Mouse (Mus musculus) c-Kit-positive CD71-positive TER-119-positive erythroid progenitor cells, embryonic 14.5 days (primary cell): Measurements from ENCODE around the gene Clec11a.
"Not testable (repeated sequence)": the region's sequence is repeated elsewhere in the genome, so short reads cannot be mapped to it uniquely, and the experiment has no call there.

Source experiments
- DNase-seq: peaks from one replicate; pipeline ENCODE4 v3.0.0-alpha.2; 2013; ENCODE audit warnings: low spot score

Clec11a gene

DNA sequence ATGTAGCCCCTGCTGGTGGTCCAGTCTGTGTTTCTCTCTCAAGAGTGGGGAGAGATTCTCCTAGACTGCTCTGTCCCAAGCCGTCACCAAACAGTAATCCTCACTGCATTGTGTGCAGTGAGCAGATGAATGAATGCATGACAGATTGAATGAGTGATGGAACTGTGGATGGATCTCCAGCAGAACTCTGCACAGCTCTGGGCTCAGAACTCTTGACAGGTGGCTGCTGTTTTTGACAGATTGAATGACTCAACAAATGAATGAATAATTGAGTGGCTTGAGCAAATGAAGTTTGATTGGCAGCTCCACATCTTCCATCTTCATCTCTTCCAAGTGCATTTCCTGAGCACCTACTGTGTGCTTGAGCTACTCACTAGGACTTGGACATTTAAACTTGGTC is 15.6 kb upstream of the Clec11a start:
- no peak for DNase-seq

DNA sequence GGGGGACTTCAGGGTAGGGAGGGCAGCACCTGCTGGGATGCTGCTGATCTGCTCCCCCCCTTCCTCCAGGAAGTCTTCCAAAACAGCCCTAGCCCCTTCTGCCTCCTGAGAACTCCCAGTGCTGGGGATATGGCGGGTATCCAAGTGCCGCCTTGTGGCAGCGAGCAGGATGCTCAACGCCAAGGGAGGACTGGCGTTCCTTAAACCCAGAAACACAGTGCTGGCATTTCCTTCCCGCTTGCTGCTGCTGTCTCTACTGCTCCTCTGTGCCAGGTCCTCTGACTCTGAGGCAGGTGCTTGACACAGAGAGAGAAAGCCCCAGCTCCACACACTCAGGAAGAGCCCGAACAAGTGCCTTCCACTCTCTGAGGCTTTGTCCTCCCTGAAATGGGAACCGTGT is 14.2 kb upstream of the Clec11a start:
- DNase-seq: no peak

DNA sequence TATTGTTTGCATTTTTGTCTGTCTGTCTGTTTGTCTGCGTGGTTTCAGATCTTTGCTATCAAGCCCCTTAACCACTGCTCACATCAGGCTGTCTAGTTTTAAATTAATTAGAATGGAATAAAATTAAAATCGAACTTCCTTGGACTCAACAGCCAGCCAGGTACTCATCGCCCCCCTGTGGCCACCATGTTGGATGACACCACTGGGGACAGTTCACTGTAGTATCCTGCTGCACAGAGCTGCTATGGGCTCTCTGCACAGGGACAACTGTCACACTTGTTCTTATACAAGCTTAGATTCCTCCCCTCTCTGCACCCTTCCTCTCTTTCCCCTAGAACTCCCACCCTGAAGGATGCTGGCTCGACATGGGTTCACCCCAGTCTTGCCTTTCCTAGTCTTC is 11.2 kb upstream of the Clec11a start:
- no peak for DNase-seq

- DNase-seq: no peak
Measured at GRCm38 (mm10) chr7:44312484-44312883, 5.8 kb upstream of the Clec11a start.

DNA sequence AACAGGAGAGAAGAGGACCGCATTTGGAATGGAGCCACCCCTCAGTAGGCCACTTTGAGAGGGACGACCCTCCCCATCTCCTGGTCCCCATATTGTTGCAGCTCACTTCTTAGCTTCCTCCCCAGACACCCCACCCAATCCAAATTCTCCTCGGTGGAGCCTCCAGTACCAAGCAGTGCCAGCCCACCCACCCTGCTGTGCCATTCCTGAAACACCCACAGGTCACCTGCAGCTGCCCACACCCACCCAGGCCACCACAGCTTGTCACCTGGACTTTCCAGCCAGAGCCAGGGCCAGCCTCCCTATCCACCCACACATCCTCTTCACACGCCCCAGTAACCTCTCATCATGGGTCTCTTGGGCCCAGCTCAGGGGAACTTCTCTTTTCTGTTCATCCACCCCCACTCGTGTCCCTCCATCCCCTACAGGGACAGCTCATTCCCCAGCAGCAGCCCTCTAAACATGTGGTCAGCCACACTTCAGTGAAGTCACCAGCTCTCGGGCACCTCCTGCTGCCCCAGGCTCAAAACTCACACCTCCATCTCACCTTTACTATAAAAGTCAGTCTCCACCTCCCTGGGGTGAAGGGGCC is 5.1 kb upstream of the Clec11a start:
- DNase-seq: no peak

GRCm38 (mm10) chr7:44310878-44311712 is 4.4 kb upstream of the Clec11a start:
- DNase-seq: no peak

DNA sequence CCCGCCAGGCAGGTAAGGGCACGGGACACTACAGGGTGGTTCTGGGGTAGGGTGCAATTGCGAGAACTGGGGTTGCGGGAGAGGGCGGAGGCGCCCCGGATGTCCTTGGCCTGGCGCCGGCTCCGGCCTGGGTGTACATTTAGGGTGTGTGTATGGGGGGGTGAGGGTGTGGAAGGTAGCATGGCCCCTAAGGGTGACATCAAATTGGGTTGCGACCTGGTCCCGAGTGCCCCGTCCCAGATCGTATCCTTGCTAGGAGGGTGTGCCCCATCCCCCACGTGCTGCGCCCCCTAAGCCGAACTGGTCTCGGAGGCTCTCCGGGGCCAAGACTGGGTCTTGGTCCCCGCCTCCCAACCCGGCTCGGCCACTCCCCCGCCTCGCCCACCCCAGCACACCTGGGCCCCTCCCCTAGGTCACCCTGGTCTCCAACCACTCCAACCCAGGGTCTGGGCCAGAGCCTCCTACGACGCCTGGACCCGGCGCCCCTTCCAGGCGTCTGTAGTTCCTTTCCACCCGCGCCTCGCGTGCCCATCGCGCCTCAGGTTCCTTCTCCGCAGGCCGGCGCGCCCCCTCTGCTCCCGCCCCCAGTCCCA is 3.7 kb upstream of the Clec11a start:
- DNase-seq: no peak

GRCm38 (mm10) chr7:44309475-44310284 is 3.0 kb upstream of the Clec11a start, which contains the start of gene Shank1:
Shank1 (plus strand) TSS chr7:44310253.
- no peak for DNase-seq

- DNase-seq: no peak
Measured at GRCm38 (mm10) chr7:44307261-44308020, 739 bp upstream of the Clec11a start.

- peak; percentile 7 for DNase-seq
Measured at GRCm38 (mm10) chr7:44305686-44306085, 1.0 kb downstream of the Clec11a start.

GRCm38 (mm10) chr7:44304775-44305641 is 1.7 kb downstream of the Clec11a start:
- peak; percentile 84 for DNase-seq

- no peak for DNase-seq
Measured at GRCm38 (mm10) chr7:44304463-44304774, 2.3 kb downstream of the Clec11a start.

- no peak for DNase-seq
Measured at GRCm38 (mm10) chr7:44303346-44304340, 3.1 kb downstream of the Clec11a start.

DNA sequence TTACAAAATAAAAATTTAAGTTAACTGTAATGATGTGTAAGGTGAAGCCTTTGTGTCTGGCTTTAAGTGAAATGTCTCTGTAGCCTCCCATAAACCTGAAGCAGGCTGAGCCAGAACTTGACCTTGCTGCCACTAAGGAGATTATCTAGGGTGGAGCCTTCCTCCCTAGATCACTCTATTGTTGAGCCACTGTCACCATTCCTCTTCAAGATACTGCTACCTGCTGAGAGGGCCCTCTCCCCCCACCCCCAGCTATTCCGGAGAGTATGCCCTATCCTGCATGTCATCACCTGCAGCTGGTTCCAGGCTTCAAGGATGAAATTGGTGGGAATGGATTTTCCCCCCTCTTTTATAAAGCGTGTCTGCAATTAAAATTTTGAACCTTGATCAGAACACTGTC is 9.2 kb downstream of the Clec11a start:
- not testable (repeated sequence) for DNase-seq

DNA sequence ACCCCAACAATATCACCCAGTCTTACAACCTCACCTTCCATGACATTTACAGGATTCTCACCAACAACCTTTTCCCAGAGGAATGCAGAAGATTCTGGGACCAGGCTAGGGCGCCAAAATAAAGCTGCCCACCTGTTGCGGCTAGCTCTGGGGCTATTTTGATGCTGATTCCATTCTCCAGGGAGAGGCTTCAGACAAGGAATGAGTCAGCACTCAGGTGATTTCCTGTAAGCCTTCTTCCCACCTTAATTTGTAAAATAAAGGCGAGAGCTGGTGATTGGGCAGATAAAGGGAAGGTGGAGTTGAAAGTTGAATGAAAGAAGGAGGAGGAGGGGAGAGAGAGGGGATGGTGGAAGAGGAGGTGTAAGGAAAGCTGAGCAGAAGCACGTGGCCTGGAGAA is 15.3 kb downstream of the Clec11a start:
- no peak for DNase-seq

- no peak for DNase-seq
Measured at GRCm38 (mm10) chr7:44290986-44291385, 15.7 kb downstream of the Clec11a start.

GRCm38 (mm10) chr7:44287760-44288159 is 18.9 kb downstream of the Clec11a start:
- DNase-seq: no peak

- DNase-seq: no peak
Measured at GRCm38 (mm10) chr7:44281586-44281985, 25.1 kb downstream of the Clec11a start.

DNA sequence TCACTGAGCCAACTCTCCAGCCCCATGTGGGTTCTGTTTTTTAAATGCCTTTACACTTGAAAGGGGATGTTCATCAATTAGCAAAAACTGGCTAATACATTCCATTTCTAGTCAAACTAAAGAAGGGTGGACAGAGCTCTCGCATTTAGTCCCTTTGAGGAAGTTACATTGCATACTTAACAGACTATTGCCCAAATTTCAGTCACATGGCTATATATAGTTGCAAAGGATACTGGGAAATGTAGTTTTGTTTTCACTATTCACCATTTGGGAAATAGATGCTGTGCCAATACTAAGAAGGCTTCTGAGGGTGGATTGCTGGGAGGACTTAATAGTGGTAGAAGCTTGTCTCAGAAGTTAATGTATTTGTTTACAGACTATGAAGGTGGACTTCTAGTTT is 25.7 kb downstream of the Clec11a start:
- no peak for DNase-seq

- peak; percentile 29 for DNase-seq
Measured at GRCm38 (mm10) chr7:44277250-44277622, 29.5 kb downstream of the Clec11a start.
